20 mouse cellular contexts compared by ENCODE assay signal in the genomic region with DNA sequence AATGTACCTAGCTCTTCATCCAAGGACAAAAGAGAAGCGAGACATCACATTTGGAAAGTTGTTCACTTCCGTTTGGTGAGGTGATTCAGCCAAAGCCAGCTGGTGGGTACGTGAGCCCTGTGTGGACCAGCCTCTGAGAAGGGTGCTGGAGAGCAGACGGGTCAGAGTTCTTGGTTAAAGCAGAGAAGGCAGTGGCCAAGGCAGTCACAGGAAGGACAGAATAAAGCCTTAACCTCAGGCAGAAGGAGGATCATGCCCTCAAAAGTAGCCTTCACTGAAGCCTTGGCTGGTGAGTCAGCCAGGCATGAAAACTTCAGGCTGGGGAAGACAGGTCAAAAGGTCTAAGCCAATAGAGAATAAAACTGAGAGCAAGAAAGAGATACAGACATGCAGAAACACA. TPM values are rescaled to one million over a fixed set of nuclear protein-coding genes. Genes with fewer than 3 reads are reported as not detected.
DNase-seq lines count a peak whose midpoint lies in the region; ATAC-seq and TF ChIP-seq lines count a peak whose summit lies in the region.
"Had no signal": no experiment of that assay in that cellular context is flagged by ENCODE, and none has a peak within 500 bp of the region (broad histone marks: within the 10 kb centered on the region; RNA-seq: fewer than 3 reads in every experiment).

No protein-coding gene starts in this region.

- ATAC-seq in erythroblast, adult 5-6 weeks (replicated peaks; ENCODE audit: low FRiP score, poor library complexity, severe bottlenecking) = no peak
- no peak; the same call in 1 of the 2 replicates for ATAC-seq in kidney, embryonic 16.5 days (ENCODE audit: low FRiP score, low TSS enrichment)
- ATAC-seq in liver, postnatal 0 days = no peak
- ATAC-seq in liver, embryonic 11.5 days (replicated peaks; ENCODE audit: low FRiP score) = no peak
- ATAC-seq: forebrain, embryonic 13.5 days; intestine, postnatal 0 days had no signal

- no peak overlapping the region for H3K9ac ChIP-seq in kidney, embryonic 16.5 days (replicated peaks; ENCODE audit: low read length)
- no peak overlapping the region for H3K9ac ChIP-seq in liver, postnatal 0 days (replicated peaks)
- no peak overlapping the region for H3K9ac ChIP-seq in liver, embryonic 11.5 days (ENCODE audit: low read depth, low read length)
- H3K9ac ChIP-seq: forebrain, embryonic 13.5 days; heart, embryonic 12.5 days; hindbrain, embryonic 12.5 days; limb, embryonic 13.5 days had no signal

- 74% methylated on average over 4 of the region's 4 CpGs for WGBS in kidney, embryonic 16.5 days
- 74% methylated on average over 4 of the region's 4 CpGs for WGBS in liver, postnatal 0 days (ENCODE audit: insufficient replicate concordance)
- WGBS in liver, embryonic 11.5 days = 76% methylated on average over 4 of the region's 4 CpGs

- peaks cover 85% of the 10 kb centered on the region for H3K4me1 ChIP-seq in erythroblast, embryonic 14.5 days (ENCODE audit: control insufficient read depth)
- H3K4me1 ChIP-seq in kidney, embryonic 16.5 days (ENCODE audit: insufficient read depth, low read length) = peaks cover 5% of the 10 kb centered on the region; the same call in 1 of the 2 replicates
- H3K4me1 ChIP-seq in liver, postnatal 0 days (ENCODE audit: insufficient read depth) = peaks cover 4% of the 10 kb centered on the region; the same call in 1 of the 2 replicates
- no peaks in the 10 kb centered on the region for H3K4me1 ChIP-seq in liver, embryonic 11.5 days (replicated peaks; ENCODE audit: control insufficient read depth, insufficient read depth, low read length)
- H3K4me1 ChIP-seq: forebrain, embryonic 13.5 days; hindbrain, embryonic 12.5 days; limb, embryonic 13.5 days had no signal

- no peak for TF ChIP-seq CTCF in liver, postnatal 0 days (IDR thresholded peaks at IDR 0.05; ENCODE audit: low read depth)

- no peak overlapping the region for H3K27ac ChIP-seq in kidney, embryonic 16.5 days (ENCODE audit: low read length)
- H3K27ac ChIP-seq in liver, postnatal 0 days (ENCODE audit: low read depth) = no peak overlapping the region
- no peak overlapping the region for H3K27ac ChIP-seq in liver, embryonic 11.5 days (ENCODE audit: low read depth, low read length)
- H3K27ac ChIP-seq: forebrain, embryonic 13.5 days; gastrocnemius, adult 2 months; hindbrain, embryonic 12.5 days; limb, embryonic 13.5 days had no signal

- TF ChIP-seq EP300 in liver, postnatal 0 days (IDR thresholded peaks at IDR 0.05; ENCODE audit: low read depth) = no peak

- no peaks in the 10 kb centered on the region for H3K36me3 ChIP-seq in erythroblast, embryonic 14.5 days (ENCODE audit: control insufficient read depth)
- no peaks in the 10 kb centered on the region for H3K36me3 ChIP-seq in kidney, embryonic 16.5 days (ENCODE audit: insufficient read depth, low read length)
- H3K36me3 ChIP-seq in liver, postnatal 0 days (replicated peaks; ENCODE audit: insufficient read depth, low read length) = no peaks in the 10 kb centered on the region
- no peaks in the 10 kb centered on the region for H3K36me3 ChIP-seq in liver, embryonic 11.5 days (ENCODE audit: control insufficient read depth, insufficient read depth, low read length)
- H3K36me3 ChIP-seq: heart, embryonic 12.5 days; hindbrain, embryonic 12.5 days; limb, embryonic 13.5 days had no signal

- DNase-seq in kidney, adult 8-10 months = peak; percentile 48 to 54
- no peak for DNase-seq in liver, postnatal 0 days
- DNase-seq in liver, embryonic 11.5 days (ENCODE audit: low spot score) = no peak
- peak; percentile 47 to 61 for DNase-seq in kidney, postnatal 36 days
- no peak for DNase-seq in layer of hippocampus, adult 9-10 months (ENCODE audit: low spot score)
- DNase-seq: cerebellum, adult 11-12 months; cerebellum, postnatal 10 days; gastrocnemius, adult 2 months; heart, postnatal 14 days; lung, adult 2 months; lung, postnatal 14 days had no signal

- no peaks in the 10 kb centered on the region for H3K9me3 ChIP-seq in erythroblast, embryonic 14.5 days (ENCODE audit: control insufficient read depth, low read length)
- no peaks in the 10 kb centered on the region for H3K9me3 ChIP-seq in kidney, embryonic 16.5 days (ENCODE audit: low read length)
- H3K9me3 ChIP-seq in liver, postnatal 0 days (ENCODE audit: low read length) = no peaks in the 10 kb centered on the region
- no peaks in the 10 kb centered on the region for H3K9me3 ChIP-seq in liver, embryonic 11.5 days (ENCODE audit: control insufficient read depth, low read length)
- H3K9me3 ChIP-seq: forebrain, embryonic 13.5 days; heart, embryonic 12.5 days; hindbrain, embryonic 12.5 days; limb, embryonic 13.5 days had no signal

- no peak overlapping the region for H3K4me2 ChIP-seq in kidney, embryonic 16.5 days (replicated peaks; ENCODE audit: low read depth, low read length)
- 0 out of 2 replicates have a peak overlapping the region, but pooled peaks have one; percentile 22 for H3K4me2 ChIP-seq in liver, postnatal 0 days (ENCODE audit: low read depth, low read length)
- no peak overlapping the region for H3K4me2 ChIP-seq in liver, embryonic 11.5 days
- H3K4me2 ChIP-seq: forebrain, embryonic 13.5 days; heart, embryonic 12.5 days; hindbrain, embryonic 12.5 days; limb, embryonic 13.5 days; midbrain, embryonic 11.5 days had no signal

- peaks cover 16% of the 10 kb centered on the region for H3K27me3 ChIP-seq in erythroblast, embryonic 14.5 days (ENCODE audit: control insufficient read depth)
- no peaks in the 10 kb centered on the region for H3K27me3 ChIP-seq in kidney, embryonic 16.5 days (ENCODE audit: insufficient read depth, low read length)
- H3K27me3 ChIP-seq in liver, postnatal 0 days (ENCODE audit: insufficient read depth, low read length) = no peaks in the 10 kb centered on the region
- no peaks in the 10 kb centered on the region for H3K27me3 ChIP-seq in liver, embryonic 11.5 days (replicated peaks; ENCODE audit: control insufficient read depth, insufficient read depth, low read length)

- peak overlapping the region; percentile 45 for H3K4me3 ChIP-seq in erythroblast, embryonic 14.5 days (replicated peaks)
- no peak overlapping the region for H3K4me3 ChIP-seq in kidney, embryonic 16.5 days (ENCODE audit: low read length)
- no peak overlapping the region; the same call in 1 of the 2 replicates for H3K4me3 ChIP-seq in liver, postnatal 0 days (ENCODE audit: low read depth, low read length)
- H3K4me3 ChIP-seq in liver, embryonic 11.5 days (ENCODE audit: low read depth, low read length) = no peak overlapping the region
- H3K4me3 ChIP-seq: forebrain, embryonic 13.5 days; gastrocnemius, adult 2 months; heart, embryonic 12.5 days; hindbrain, embryonic 12.5 days; limb, embryonic 13.5 days had no signal

RNA-seq across cellular contexts. Expression of gene Cldn10, which starts 22.0 kb away (rescaled TPM):
- polyA plus RNA-seq in erythroblast, embryonic 14.5 days (2012) = not detected in 2 replicates
- 1.9 TPM in 1 of 2 replicates, not detected in the other for total RNA-seq in erythroblast, adult 5-6 weeks (2015; ENCODE audit: low replicate concordance)
- total RNA-seq in erythroblast, adult 5-6 weeks (2017; ENCODE audit: low replicate concordance) = 2.0 TPM in 1 of 2 replicates, not detected in the other
- polyA plus RNA-seq in kidney, embryonic 16.5 days (2015; fragmentation: Nextera tagmentation; extraction: Ambion mirVana) = 41.3 and 49.3 TPM in 2 replicates
- 0.32 and 0.61 TPM in 2 replicates for polyA plus RNA-seq in liver, postnatal 0 days (2015; fragmentation: Nextera tagmentation; extraction: Ambion mirVana)
- 0.30 and 0.47 TPM in 2 replicates for polyA plus RNA-seq in liver, embryonic 11.5 days (2014; fragmentation: Nextera tagmentation; extraction: Ambion mirVana)
- total RNA-seq: gastrocnemius, adult 2 months had no signal

Comparison
In these comparisons a context has a peak if more than half of its experiments do, and no peak if none do; other contexts are left out.
1. DNase-seq: peak in kidney, adult 8-10 months (2 of 2) and kidney, postnatal 36 days (2 of 2); none in liver, postnatal 0 days (single experiment), liver, embryonic 11.5 days (single experiment) and layer of hippocampus, adult 9-10 months (single experiment).
2. RNA of gene Cldn10, which starts 22.0 kb away (polyA plus RNA-seq): 41.3 to 49.3 TPM in kidney, embryonic 16.5 days; 0.32 to 0.61 TPM in liver, postnatal 0 days, 0.30 to 0.47 TPM in liver, embryonic 11.5 days and not detected in erythroblast, embryonic 14.5 days; every median in the first group is over 10 times any median in the second.